Mouse (Mus musculus) stomach, embryonic 16.5 days (tissue): ENCODE measurements around the gene Gm49373. TPM values are rescaled to one million over a fixed set of nuclear protein-coding genes. Genes with fewer than 3 reads are reported as not detected.
"Not testable (repeated sequence)": the region's sequence is repeated elsewhere in the genome, so short reads cannot be mapped to it uniquely, and the experiment has no call there.

Source experiments
- ATAC-seq: fragments of 200-750 bp; cut with Nextera tagmentation; 2 replicates; pipeline ENCODE4 v1.8.0; 2017; ENCODE audit warnings: moderate number of reproducible peaks, moderate TSS enrichment; ENCODE audit not compliant: insufficient read depth, low FRiP score
- H3K27ac ChIP-seq: fragments of 300-500 bp; sonication (generic); 2 replicates; pipeline ENCODE4 v1.5.1; 2014; ENCODE audit warnings: low read length
- H3K27me3 ChIP-seq: fragments of 300-500 bp; sonication (generic); 2 replicates; pipeline ENCODE4 v1.6.1; 2014; ENCODE audit warnings: low read length, control low read depth, mixed read lengths; ENCODE audit not compliant: control insufficient read depth, insufficient read depth
- H3K36me3 ChIP-seq: fragments of 300-500 bp; sonication (generic); 2 replicates; pipeline ENCODE4 v1.6.1; 2014; ENCODE audit warnings: low read length; ENCODE audit not compliant: control insufficient read depth, insufficient read depth
- H3K4me1 ChIP-seq: fragments of 300-500 bp; sonication (generic); 2 replicates; pipeline ENCODE4 v1.6.1; 2014; ENCODE audit warnings: low read length, control low read depth, mixed read lengths; ENCODE audit not compliant: control insufficient read depth, insufficient read depth
- H3K4me2 ChIP-seq: fragments of 300-500 bp; sonication (generic); 2 replicates; pipeline ENCODE4 v1.6.1; 2014; ENCODE audit warnings: low read depth, low read length, mixed read lengths
- H3K4me3 ChIP-seq: fragments of 300-500 bp; sonication (generic); replicated peaks from 2 replicates; pipeline ENCODE4 v1.5.1; 2014; ENCODE audit warnings: mild to moderate bottlenecking, low read length
- H3K9ac ChIP-seq: fragments of 300-500 bp; sonication (generic); 2 replicates; pipeline ENCODE4 v1.6.1; 2014; ENCODE audit warnings: low read length
- H3K9me3 ChIP-seq: fragments of 300-500 bp; sonication (generic); replicated peaks from 2 replicates; pipeline ENCODE4 v1.6.1; 2016; ENCODE audit warnings: low read length, control low read depth; ENCODE audit not compliant: control insufficient read depth
- WGBS: fragments of 180-500 bp; shearing (Covaris S2); extraction: QIAGEN DNeasy Blood & Tissue Kit; methylation state at CpG from one replicate; pipeline ENCODE4 v1.1.7; 2014; 5-methylcytosine and 5-hydroxymethylcytosine counted together
- polyA plus RNA-seq: library from polyadenylated mRNA; unstranded; fragments of >200 nt; fragmentation: Nextera tagmentation; extraction: Ambion mirVana; gene quantifications from 2 replicates; pipeline ENCODE4 v1.2.1, GENCODE M21; 2015

The Gm49373 gene
- polyA plus RNA-seq, 1 experiment from 2014 or later = 0.49 TPM

- 71% methylated on average over 3 of the region's 3 CpGs for WGBS
- Histone ChIP-seq H3K9me3 (no peaks in the 10 kb centered on the region), H3K36me3 (no peaks in the 10 kb centered on the region), H3K27ac (no peak overlapping the region), H3K4me1 (0 out of 2 replicates have a peak, but pooled peaks cover 2% of the 10 kb centered on the region), H3K27me3 (no peaks in the 10 kb centered on the region), H3K4me3 (no peak overlapping the region), H3K9ac (no peak overlapping the region), H3K4me2 (no peak overlapping the region)
- no peak for ATAC-seq
Measured at GRCm38 (mm10) chr9:21045235-21045634, 27.7 kb downstream of the Gm49373 start.

- ATAC-seq, H3K36me3 ChIP-seq, H3K27me3 ChIP-seq, H3K27ac ChIP-seq, H3K9ac ChIP-seq, H3K4me2 ChIP-seq, H3K4me1 ChIP-seq, H3K9me3 ChIP-seq, H3K4me3 ChIP-seq: not testable (repeated sequence)
- WGBS = 50% methylated on average over 1 of the region's 1 CpGs
Measured at GRCm38 (mm10) chr9:21044785-21045184, 28.1 kb downstream of the Gm49373 start.

GRCm38 (mm10) chr9:21043563-21043962, 29.3 kb downstream of the Gm49373 start:
- WGBS = 78% methylated on average over 4 of the region's 4 CpGs
- no peak overlapping the region for H3K27ac ChIP-seq
- peaks cover 3% of the 10 kb centered on the region for H3K27me3 ChIP-seq
- H3K4me3 ChIP-seq = no peak overlapping the region
- H3K4me2 ChIP-seq = no peak overlapping the region
- H3K36me3 ChIP-seq = no peaks in the 10 kb centered on the region
- 0 out of 2 replicates have a peak, but pooled peaks cover 2% of the 10 kb centered on the region for H3K4me1 ChIP-seq
- ATAC-seq = no peak
- H3K9me3 ChIP-seq = no peaks in the 10 kb centered on the region; the same call in 1 of the 2 replicates
- H3K9ac ChIP-seq = no peak overlapping the region

GRCm38 (mm10) chr9:21041308-21041707, 31.6 kb downstream of the Gm49373 start:
- no peaks in the 10 kb centered on the region; the same call in 1 of the 2 replicates for H3K9me3 ChIP-seq
- H3K36me3 ChIP-seq = no peaks in the 10 kb centered on the region
- H3K9ac ChIP-seq = no peak overlapping the region
- 27% methylated on average over 4 of the region's 4 CpGs for WGBS
- no peak overlapping the region for H3K4me2 ChIP-seq
- H3K27me3 ChIP-seq = peaks cover 24% of the 10 kb centered on the region
- H3K4me1 ChIP-seq = peaks cover 11% of the 10 kb centered on the region
- no peak overlapping the region for H3K4me3 ChIP-seq
- H3K27ac ChIP-seq = no peak overlapping the region
- no peak for ATAC-seq

GRCm38 (mm10) chr9:21039779-21040178, 33.1 kb downstream of the Gm49373 start:
- no peaks in the 10 kb centered on the region for H3K36me3 ChIP-seq
- peaks cover 40% of the 10 kb centered on the region for H3K27me3 ChIP-seq
- H3K27ac ChIP-seq = no peak overlapping the region
- WGBS = 68% methylated on average over 3 of the region's 3 CpGs
- H3K9me3 ChIP-seq = no peaks in the 10 kb centered on the region; the same call in 1 of the 2 replicates
- peaks cover 11% of the 10 kb centered on the region for H3K4me1 ChIP-seq
- ATAC-seq = no peak
- H3K9ac ChIP-seq = no peak overlapping the region
- H3K4me3 ChIP-seq = no peak overlapping the region
- H3K4me2 ChIP-seq = no peak overlapping the region

GRCm38 (mm10) chr9:21037481-21037891, 35.4 kb downstream of the Gm49373 start:
- Histone ChIP-seq H3K9me3 (no peaks in the 10 kb centered on the region; the same call in 1 of the 2 replicates), H3K27me3 (peaks cover 59% of the 10 kb centered on the region), H3K27ac (no peak overlapping the region), H3K4me2 (peak overlapping the region; percentile 66), H3K36me3 (no peaks in the 10 kb centered on the region), H3K4me1 (peaks cover 20% of the 10 kb centered on the region), H3K4me3 (peak overlapping the region; percentile 44), H3K9ac (peak overlapping the region; percentile 60)
- ATAC-seq = no peak
- 2% methylated on average over 31 of the region's 31 CpGs for WGBS

- no peak overlapping the region for H3K9ac ChIP-seq
- no peak overlapping the region for H3K4me3 ChIP-seq
- H3K36me3 ChIP-seq = no peaks in the 10 kb centered on the region
- H3K4me2 ChIP-seq = 0 out of 2 replicates have a peak overlapping the region, but pooled peaks have one; percentile 66
- H3K27ac ChIP-seq = no peak overlapping the region
- peaks cover 27% of the 10 kb centered on the region for H3K4me1 ChIP-seq
- no peak for ATAC-seq
- peaks cover 67% of the 10 kb centered on the region for H3K27me3 ChIP-seq
- no peaks in the 10 kb centered on the region; the same call in 1 of the 2 replicates for H3K9me3 ChIP-seq
- 5% methylated on average over 22 of the region's 22 CpGs for WGBS
Measured at GRCm38 (mm10) chr9:21036666-21037065, 36.2 kb downstream of the Gm49373 start.

- 12% methylated on average over 20 of the region's 20 CpGs for WGBS
- Histone ChIP-seq H3K4me3 (no peak overlapping the region), H3K4me1 (peaks cover 27% of the 10 kb centered on the region), H3K27ac (no peak overlapping the region), H3K9me3 (no peaks in the 10 kb centered on the region; the same call in 1 of the 2 replicates), H3K27me3 (peaks cover 67% of the 10 kb centered on the region), H3K36me3 (no peaks in the 10 kb centered on the region), H3K4me2 (no peak overlapping the region), H3K9ac (no peak overlapping the region)
- ATAC-seq = no peak
Measured at GRCm38 (mm10) chr9:21036161-21036560, 36.7 kb downstream of the Gm49373 start.

GRCm38 (mm10) chr9:21035586-21035985, 37.3 kb downstream of the Gm49373 start:
- Histone ChIP-seq H3K27ac (no peak overlapping the region), H3K4me1 (peaks cover 25% of the 10 kb centered on the region), H3K9ac (no peak overlapping the region), H3K4me2 (no peak overlapping the region), H3K36me3 (no peaks in the 10 kb centered on the region), H3K27me3 (peaks cover 67% of the 10 kb centered on the region), H3K9me3 (no peaks in the 10 kb centered on the region; the same call in 1 of the 2 replicates), H3K4me3 (no peak overlapping the region)
- no peak for ATAC-seq
- WGBS = 27% methylated on average over 9 of the region's 9 CpGs
